Mouse (Mus musculus): ENCODE measurements around the gene Pank3. TPM values are rescaled to one million over a fixed set of nuclear protein-coding genes. Genes with fewer than 3 reads are reported as not detected.
"Not testable (repeated sequence)": the region's sequence is repeated elsewhere in the genome, so short reads cannot be mapped to it uniquely, and the experiment has no call there.

Pank3 gene
- total RNA-seq, 2 experiments from 2014 or later = 33.6 to 36.1 TPM

DNA sequence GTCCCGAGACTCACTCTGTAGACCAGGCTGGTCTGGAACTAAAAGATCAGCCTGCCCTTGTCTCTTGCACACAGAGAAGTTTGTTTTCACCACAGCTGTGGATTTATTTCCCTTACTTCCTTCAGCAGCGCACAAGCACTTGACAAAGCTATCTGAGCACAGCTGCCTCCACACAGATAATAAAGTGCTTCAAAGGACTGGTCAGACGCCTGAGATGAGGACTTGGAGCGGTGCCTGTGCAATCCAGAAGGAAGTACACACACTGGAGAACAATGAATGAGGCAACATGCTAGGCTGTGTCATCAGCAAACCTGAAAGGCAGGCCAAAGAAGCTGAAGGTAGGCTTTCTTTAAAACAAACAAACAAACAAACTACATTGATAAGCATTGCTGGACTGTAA is 62.9 kb downstream of the Pank3 start:
- intact Hi-C loops (cut with DNase I) = loop anchor here (5.0 kb wide), 1 partner anchor 65 kb away; the partner anchor contains the start of gene Pank3
- no peak for TF ChIP-seq CTCF (IDR thresholded peaks at IDR 0.05)

DNA sequence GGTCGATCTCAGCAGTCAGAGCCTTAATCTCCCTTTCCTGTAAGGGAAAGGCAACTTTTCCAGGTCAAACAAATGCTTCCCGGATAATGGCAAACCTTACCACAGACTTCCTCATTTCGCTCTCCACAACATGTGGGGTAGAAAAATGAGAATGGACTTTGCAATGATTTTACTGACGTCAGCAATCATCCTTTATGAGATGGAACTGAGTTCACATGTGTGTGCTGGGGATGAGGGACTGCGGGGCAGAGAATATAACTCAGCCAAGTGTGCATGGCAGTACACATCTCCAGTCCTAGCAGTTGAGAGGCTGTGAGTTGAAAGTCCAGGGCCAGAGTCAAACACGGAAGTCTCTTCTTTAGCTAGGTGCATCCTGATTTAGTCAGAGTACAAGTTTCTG is 64.0 kb downstream of the Pank3 start:
- no peak for TF ChIP-seq CTCF (IDR thresholded peaks at IDR 0.05)
- intact Hi-C loops (cut with DNase I) = loop anchor here (5.0 kb wide), 1 partner anchor 66 kb away; the partner anchor contains the start of gene Pank3
- DNase-seq (ENCODE audit: extremely low spot score in 1 of 2, low spot score in 2 of 2) = no peak
- H3K27ac ChIP-seq = no peak overlapping the region
- peak overlapping the region; percentile 88 for H3K4me3 ChIP-seq

More for the DNA sequence above, 62.9 kb downstream of the Pank3 start:
- Histone ChIP-seq H3K4me3 (no peak overlapping the region), H3K27ac (no peak overlapping the region)
- no peak for DNase-seq (ENCODE audit: extremely low spot score in 1 of 2, low spot score in 2 of 2)

DNA sequence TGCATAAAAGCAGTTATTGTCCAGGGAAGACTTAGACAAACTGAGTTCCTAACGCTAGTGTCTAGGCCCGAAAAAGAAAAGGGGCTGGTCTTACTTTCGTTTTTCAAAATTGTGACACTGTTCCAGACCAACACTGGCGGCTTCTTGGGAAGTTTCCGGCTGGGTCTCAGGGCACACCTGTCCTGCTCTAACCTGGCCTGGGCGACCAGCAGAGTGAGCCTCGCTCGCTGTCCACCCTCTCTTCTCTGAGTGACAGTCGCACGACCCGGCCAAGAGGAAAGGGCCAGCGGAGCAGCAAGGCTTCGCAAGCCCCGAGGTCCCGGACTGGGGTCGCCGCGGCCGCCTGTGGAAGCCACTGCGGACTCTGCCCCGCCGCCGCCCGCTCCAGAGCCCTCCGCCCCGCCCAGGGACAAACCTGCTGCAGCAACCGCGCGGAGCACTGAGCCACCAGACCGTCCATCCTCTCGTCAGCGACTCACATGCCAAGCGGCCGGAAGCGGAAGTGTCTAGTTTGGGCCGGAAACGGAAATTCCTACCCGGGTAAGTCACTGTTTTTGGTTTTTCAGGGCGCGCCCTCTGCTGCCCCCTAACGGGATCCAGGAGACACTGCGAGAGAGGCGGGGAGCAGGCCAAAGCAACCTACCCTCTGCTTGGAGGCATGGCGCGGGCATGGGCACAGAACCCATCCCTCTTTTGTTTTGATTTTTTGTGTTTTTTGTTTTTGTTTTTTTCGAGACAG is 64.9 kb downstream of the Pank3 start, which contains the start of gene Rars:
Gene Rars (minus strand): TSS at position 485 of the 739 bp plus-strand sequence.
- Histone ChIP-seq H3K4me3 (peak within 1 kb of the TSS; percentile 88), H3K27ac (peak within 1 kb of the TSS; percentile 66; the same call in 1 of the 2 replicates)
- intact Hi-C loops (cut with DNase I) = loop anchor here (2.0 to 5.0 kb wide), 2 partner anchors 67 to 167 kb away; partner anchors contain the start of gene Pank3
- TF ChIP-seq CTCF (IDR thresholded peaks at IDR 0.05) = peak; percentile 99
- DNase-seq (ENCODE audit: extremely low spot score in 1 of 2, low spot score in 2 of 2) = peak; percentile 93 to 95

DNA sequence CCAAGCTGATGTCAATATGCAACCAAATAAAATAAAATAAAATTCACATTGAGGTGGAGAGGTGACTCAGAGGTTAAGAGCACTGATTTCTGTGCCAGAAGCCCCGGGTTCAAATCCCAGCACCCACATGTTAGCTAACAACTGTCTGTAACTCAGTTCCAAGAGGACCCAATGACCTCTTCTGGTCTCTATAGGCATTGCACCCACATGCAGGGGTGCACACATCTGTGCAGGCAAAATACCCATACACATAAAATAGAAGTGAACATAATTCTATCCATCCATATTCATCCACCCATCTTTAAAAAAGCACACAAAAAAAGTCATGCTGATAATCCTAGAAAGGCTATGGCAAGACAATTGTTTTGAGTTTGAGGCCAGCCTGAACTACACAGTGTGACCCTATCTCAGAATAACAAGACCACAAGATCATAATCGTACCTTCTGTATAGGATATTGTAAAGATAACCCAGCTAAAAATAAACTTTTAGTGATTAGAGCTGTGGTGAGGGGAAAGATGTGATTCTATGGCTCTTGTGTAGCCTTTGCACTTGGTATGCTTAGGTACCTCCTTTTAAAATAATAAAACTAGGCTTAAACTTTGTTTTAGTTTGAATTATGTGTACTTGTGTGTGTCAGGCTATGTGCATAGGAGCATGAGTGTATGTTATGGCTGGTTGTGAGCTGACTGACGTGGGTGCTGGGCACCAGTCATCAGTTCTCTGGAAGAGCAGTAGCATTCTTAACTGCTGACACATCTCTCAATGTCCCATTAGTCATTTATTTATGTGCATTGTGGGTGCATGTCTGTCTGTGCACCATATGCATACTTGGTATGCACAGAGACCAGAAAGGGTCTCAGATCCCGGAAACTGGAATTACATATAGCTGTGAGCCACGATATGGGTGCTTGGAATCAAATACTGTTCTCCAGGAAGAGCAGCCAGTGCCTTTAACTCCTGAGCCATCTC is 68.2 kb downstream of the Pank3 start:
- no peak for DNase-seq (ENCODE audit: extremely low spot score in 1 of 2, low spot score in 2 of 2)
- TF ChIP-seq CTCF (IDR thresholded peaks at IDR 0.05) = peak; percentile 9
- intact Hi-C loops (cut with DNase I) = no loop called here
- peak overlapping the region; percentile 33; the same call in 1 of the 2 replicates for H3K27ac ChIP-seq
- H3K4me3 ChIP-seq = no peak overlapping the region

DNA sequence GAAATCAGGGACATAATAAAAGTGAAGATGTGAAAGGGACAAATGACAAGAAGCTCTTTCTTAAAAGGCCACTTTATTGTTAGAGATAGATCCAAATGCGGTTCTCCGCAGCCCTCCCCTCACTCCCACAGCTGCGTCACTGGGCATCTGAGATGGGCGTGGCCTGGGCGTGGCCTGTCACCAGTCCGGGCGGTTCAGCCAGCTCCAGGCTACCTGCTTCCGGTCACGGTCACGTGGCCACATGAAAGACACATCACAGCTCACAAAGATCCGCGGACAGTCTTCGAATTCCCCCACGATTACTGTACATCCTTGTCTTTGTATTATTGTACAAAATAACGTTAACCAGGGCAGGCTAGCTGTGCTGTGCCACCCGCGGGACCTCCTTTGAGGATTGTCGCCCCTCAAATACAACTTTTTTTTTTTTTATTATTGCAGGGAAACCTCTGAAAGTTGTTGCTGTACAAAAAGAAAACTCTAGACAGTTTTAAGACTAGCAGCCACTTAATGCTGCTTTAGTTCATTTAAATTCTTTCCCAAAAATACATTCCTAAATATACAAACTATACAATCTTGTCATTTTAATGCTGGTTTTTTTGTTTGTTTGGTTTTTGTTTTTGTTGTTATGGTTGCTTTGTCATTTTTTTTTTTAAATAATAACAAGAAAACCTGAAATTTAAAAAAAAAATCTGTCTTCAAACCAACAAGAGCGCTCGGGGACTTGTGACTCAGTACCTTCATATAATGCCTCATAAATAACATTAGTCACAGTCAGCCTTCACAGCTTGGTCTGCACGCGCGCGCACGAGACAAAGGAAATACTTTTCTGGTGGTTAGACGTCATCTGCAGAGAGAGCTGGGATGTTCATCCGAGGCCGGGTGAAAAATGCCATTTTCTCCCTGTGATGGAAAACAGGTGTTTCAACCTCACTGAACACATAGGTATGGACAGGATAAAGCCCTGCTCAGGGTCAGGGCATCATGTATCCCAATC is 69.4 kb downstream of the Pank3 start:
- peak overlapping the region; percentile 35 for H3K4me3 ChIP-seq

DNA sequence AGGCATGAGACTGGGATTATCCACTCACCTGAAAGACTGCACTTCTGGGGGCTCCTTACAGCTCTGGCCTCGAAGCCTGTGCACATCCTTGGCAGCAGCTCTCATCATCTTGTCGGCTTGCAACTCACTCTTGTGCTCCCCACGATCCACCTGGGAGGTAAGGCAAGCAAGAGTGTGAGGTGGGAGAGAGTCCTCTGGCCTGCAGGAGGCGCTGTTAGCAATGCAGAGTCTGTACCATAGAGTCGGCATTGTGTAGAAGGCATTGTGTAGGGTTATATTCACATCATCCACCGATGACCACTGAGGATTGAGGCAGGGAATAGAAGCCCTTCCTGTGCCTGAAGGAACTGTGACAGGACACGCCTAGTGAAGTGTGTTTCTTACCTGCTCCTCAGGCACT is 71.0 kb downstream of the Pank3 start:
- intact Hi-C loops (cut with DNase I) = no loop called here
- Histone ChIP-seq H3K27ac (no peak overlapping the region), H3K4me3 (no peak overlapping the region)
- DNase-seq (ENCODE audit: extremely low spot score in 1 of 2, low spot score in 2 of 2) = no peak
- TF ChIP-seq CTCF (IDR thresholded peaks at IDR 0.05) = peak; percentile 30

More for the DNA sequence above, 69.4 kb downstream of the Pank3 start:
- DNase-seq (ENCODE audit: extremely low spot score in 1 of 2, low spot score in 2 of 2) = peak; percentile 68 to 72
- TF ChIP-seq CTCF (IDR thresholded peaks at IDR 0.05) = no peak
- intact Hi-C loops (cut with DNase I) = no loop called here
- H3K27ac ChIP-seq = peak overlapping the region; percentile 33; the same call in 1 of the 2 replicates

DNA sequence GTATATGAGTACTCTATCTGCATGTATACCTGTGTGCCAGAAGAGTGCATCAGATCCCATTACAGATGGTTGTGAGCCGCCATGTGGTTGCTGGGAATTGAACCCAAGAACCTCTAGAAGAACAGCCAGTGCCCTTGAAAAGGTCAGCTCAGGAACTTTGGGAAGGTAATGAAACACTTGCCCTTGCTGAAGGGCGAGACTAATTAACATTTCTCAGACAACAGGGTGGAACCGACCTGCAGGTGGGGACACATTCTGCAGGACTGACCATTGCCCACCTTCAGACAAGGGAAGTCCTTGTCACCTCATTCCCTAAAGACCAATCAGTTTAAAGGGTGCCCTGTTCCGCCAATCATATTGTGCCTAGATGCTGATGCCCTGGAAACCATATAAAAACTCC is 71.5 kb downstream of the Pank3 start:
- H3K4me3 ChIP-seq; intact Hi-C loops (cut with DNase I); H3K27ac ChIP-seq; DNase-seq (ENCODE audit: extremely low spot score in 1 of 2, low spot score in 2 of 2): not testable (repeated sequence)

Small RNA genes lying within 50 kb of the gene (microRNA-seq; reads per million reads assigned to microRNA genes)
- gene Mir103-1 = 0.24 to 8.4 reads per million in 2 experiments

Other genes with a start within 250 kb of the Pank3 start
- 10 to 100 TPM; 41.4 to 42.3 TPM for gene Fbll1, start 29.4 kb downstream of the Pank3 start, total RNA-seq (2021)
- gene Rars, start 65.0 kb downstream of the Pank3 start, total RNA-seq (2021) = 10 to 100 TPM; 46.8 to 48.4 TPM
- gene Wwc1, start 211.0 kb downstream of the Pank3 start, total RNA-seq (2021) = 100 to 1,000 TPM; 121 to 137 TPM

Data from left cerebral cortex, adult 2 months (tissue).